Mouse (Mus musculus): ENCODE results near the gene Plce1.
"Not testable (repeated sequence)": the region's sequence is repeated elsewhere in the genome, so short reads cannot be mapped to it uniquely, and the experiment has no call there.

Plce1 gene

GRCm38 (mm10) chr19:38639050-38639449 is 158.1 kb downstream of the Plce1 start:
- DNase-seq (ENCODE audit: low read depth), result no peak

- DNase-seq (ENCODE audit: low read depth), result no peak
Observed at GRCm38 (mm10) chr19:38639805-38640204, 158.9 kb downstream of the Plce1 start.

- DNase-seq (ENCODE audit: low read depth), result not testable (repeated sequence)
Observed at GRCm38 (mm10) chr19:38642515-38642914, 161.6 kb downstream of the Plce1 start.

GRCm38 (mm10) chr19:38644871-38645595 is 164.1 kb downstream of the Plce1 start:
- DNase-seq (ENCODE audit: low read depth), result no peak

GRCm38 (mm10) chr19:38657980-38658379 is 177.1 kb downstream of the Plce1 start:
- no peak for DNase-seq (ENCODE audit: low read depth)

GRCm38 (mm10) chr19:38665398-38665797 is 184.5 kb downstream of the Plce1 start:
- no peak for DNase-seq (ENCODE audit: low read depth)

GRCm38 (mm10) chr19:38672015-38672600 is 191.2 kb downstream of the Plce1 start:
- no peak for DNase-seq (ENCODE audit: low read depth)

GRCm38 (mm10) chr19:38673936-38674335 is 193.0 kb downstream of the Plce1 start:
- no peak for DNase-seq (ENCODE audit: low read depth)

- DNase-seq (ENCODE audit: low read depth), result no peak
Observed at GRCm38 (mm10) chr19:38678655-38679054, 197.7 kb downstream of the Plce1 start.

GRCm38 (mm10) chr19:38679520-38679919 is 198.6 kb downstream of the Plce1 start:
- no peak for DNase-seq (ENCODE audit: low read depth)

- DNase-seq (ENCODE audit: low read depth), result no peak
Observed at GRCm38 (mm10) chr19:38687326-38687725, 206.4 kb downstream of the Plce1 start.

- DNase-seq (ENCODE audit: low read depth), result no peak
Observed at GRCm38 (mm10) chr19:38688741-38689507, 208.0 kb downstream of the Plce1 start.

GRCm38 (mm10) chr19:38690276-38690675 is 209.4 kb downstream of the Plce1 start:
- DNase-seq (ENCODE audit: low read depth), result no peak

- DNase-seq (ENCODE audit: low read depth), result no peak
Observed at GRCm38 (mm10) chr19:38691533-38691932, 210.6 kb downstream of the Plce1 start.

- DNase-seq (ENCODE audit: low read depth), result no peak
Observed at GRCm38 (mm10) chr19:38693331-38693730, 212.4 kb downstream of the Plce1 start.

GRCm38 (mm10) chr19:38693769-38694168 is 212.9 kb downstream of the Plce1 start:
- no peak for DNase-seq (ENCODE audit: low read depth)

- no peak for DNase-seq (ENCODE audit: low read depth)
Observed at GRCm38 (mm10) chr19:38701776-38702175, 220.9 kb downstream of the Plce1 start.

GRCm38 (mm10) chr19:38704742-38705141 is 223.8 kb downstream of the Plce1 start:
- no peak for DNase-seq (ENCODE audit: low read depth)

- no peak for DNase-seq (ENCODE audit: low read depth)
Observed at GRCm38 (mm10) chr19:38705244-38705643, 224.3 kb downstream of the Plce1 start.

- no peak for DNase-seq (ENCODE audit: low read depth)
Observed at GRCm38 (mm10) chr19:38706449-38706848, 225.5 kb downstream of the Plce1 start.

GRCm38 (mm10) chr19:38709376-38709775 is 228.5 kb downstream of the Plce1 start:
- DNase-seq (ENCODE audit: low read depth), result no peak

- DNase-seq (ENCODE audit: low read depth), result no peak
Observed at GRCm38 (mm10) chr19:38721808-38722207, 240.9 kb downstream of the Plce1 start.

GRCm38 (mm10) chr19:38722982-38723381 is 242.1 kb downstream of the Plce1 start:
- DNase-seq (ENCODE audit: low read depth), result no peak

All from c-Kit-positive CD71-positive TER-119-negative erythroid progenitor cells, embryonic 14.5 days (primary cell).